Mouse (Mus musculus): ENCODE measurements around the gene Prss53. TPM values are rescaled to one million over a fixed set of nuclear protein-coding genes. Genes with fewer than 3 reads are reported as not detected.

The Prss53 gene
- polyA plus RNA-seq, 1 experiment from 2014 or later, result 0.21 TPM

GRCm38 (mm10) chr7:127895442-127895841, 4.7 kb upstream of the Prss53 start, which contains the start of the genes Gm21974 and Vkorc1:
Gm21974 (minus strand) TSS chr7:127895454.
Vkorc1 (minus strand) TSS chr7:127895617.
- Histone ChIP-seq H3K27me3 (no peaks in the 10 kb centered on the region), H3K27ac (replicated peaks) (peak within 1 kb of the TSS; percentile 86), H3K4me2 (peak within 1 kb of the TSS; percentile 92), H3K4me3 (replicated peaks) (peak within 1 kb of the TSS; percentile 67), H3K36me3 (replicated peaks) (peaks cover 20% of the 10 kb centered on the region), H3K4me1 (replicated peaks) (peaks cover 58% of the 10 kb centered on the region), H3K9ac (peak within 1 kb of the TSS; percentile 65), H3K9me3 (replicated peaks) (no peaks in the 10 kb centered on the region)
- under 1% methylated on average over 26 of the region's 26 CpGs for WGBS (ENCODE audit: insufficient replicate concordance)
- ATAC-seq (ENCODE audit: insufficient read depth), result peak; percentile 95

DNA sequence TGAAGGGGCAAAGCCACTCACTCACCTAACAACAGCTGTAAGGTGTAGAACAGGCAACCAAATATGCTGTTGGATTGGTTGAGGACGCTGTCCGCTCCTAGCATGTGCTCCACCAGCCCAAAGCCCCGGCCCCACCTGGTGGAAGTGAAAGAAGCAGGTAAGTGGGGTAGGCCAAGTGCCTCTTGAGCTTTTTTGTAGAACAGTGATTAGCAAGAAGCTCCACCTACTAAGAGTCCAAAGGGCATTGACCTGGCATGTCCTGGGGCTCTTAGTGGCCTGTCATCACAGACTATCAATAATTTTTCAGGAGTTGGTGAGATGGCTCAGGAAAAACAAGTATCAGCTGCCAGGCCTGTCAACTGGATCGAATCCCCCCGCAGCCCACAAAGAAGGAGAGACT, 3.7 kb upstream of the Prss53 start:
- Histone ChIP-seq H3K9me3 (replicated peaks) (no peaks in the 10 kb centered on the region), H3K36me3 (replicated peaks) (peaks cover 30% of the 10 kb centered on the region), H3K4me2 (peak overlapping the region; percentile 92), H3K4me1 (replicated peaks) (peaks cover 48% of the 10 kb centered on the region), H3K9ac (peak overlapping the region; percentile 65; the same call in 1 of the 2 replicates), H3K27ac (replicated peaks) (peak overlapping the region; percentile 86), H3K4me3 (replicated peaks) (peak overlapping the region; percentile 67), H3K27me3 (no peaks in the 10 kb centered on the region)
- WGBS (ENCODE audit: insufficient replicate concordance), result 77% methylated on average over 5 of the region's 5 CpGs
- no peak for ATAC-seq (ENCODE audit: insufficient read depth)

GRCm38 (mm10) chr7:127888821-127889220, 1.9 kb downstream of the Prss53 start:
- no peak for ATAC-seq (ENCODE audit: insufficient read depth)
- 50% methylated on average over 3 of the region's 3 CpGs for WGBS (ENCODE audit: insufficient replicate concordance)
- Histone ChIP-seq H3K36me3 (replicated peaks) (peaks cover 83% of the 10 kb centered on the region), H3K4me1 (replicated peaks) (peaks cover 11% of the 10 kb centered on the region; the same call in 1 of the 2 replicates), H3K27me3 (no peaks in the 10 kb centered on the region), H3K9me3 (replicated peaks) (no peaks in the 10 kb centered on the region), H3K9ac (no peak overlapping the region), H3K4me2 (no peak overlapping the region), H3K27ac (replicated peaks) (no peak overlapping the region), H3K4me3 (replicated peaks) (no peak overlapping the region)

DNA sequence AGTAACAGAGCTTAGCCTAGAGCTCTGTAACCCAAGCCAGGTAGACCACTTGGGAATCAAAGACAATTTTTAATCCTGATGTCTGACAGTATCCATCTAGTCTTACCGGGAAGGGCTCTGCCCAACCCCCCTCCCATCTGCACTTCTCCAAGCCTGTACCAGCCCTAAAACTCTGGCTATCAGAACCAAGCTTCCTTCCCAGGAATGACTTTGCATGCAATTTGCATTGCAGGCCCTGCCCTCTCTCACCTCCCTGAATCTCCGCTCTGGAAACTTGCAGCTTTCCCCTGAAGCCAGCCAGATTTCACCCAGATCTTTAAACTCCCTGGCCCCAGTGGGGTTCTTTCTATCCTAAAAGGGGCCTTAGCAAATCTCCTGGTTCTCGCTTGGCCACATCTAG, 3.0 kb downstream of the Prss53 start:
- H3K9me3 ChIP-seq (replicated peaks), result no peaks in the 10 kb centered on the region
- H3K27me3 ChIP-seq, result no peaks in the 10 kb centered on the region
- H3K4me2 ChIP-seq, result no peak overlapping the region
- peaks cover 83% of the 10 kb centered on the region for H3K36me3 ChIP-seq (replicated peaks)
- no peak overlapping the region for H3K4me3 ChIP-seq (replicated peaks)
- WGBS (ENCODE audit: insufficient replicate concordance), result 76% methylated on average over 3 of the region's 3 CpGs
- no peak overlapping the region for H3K9ac ChIP-seq
- H3K4me1 ChIP-seq (replicated peaks), result peaks cover 14% of the 10 kb centered on the region; the same call in 1 of the 2 replicates
- H3K27ac ChIP-seq (replicated peaks), result no peak overlapping the region
- ATAC-seq (ENCODE audit: insufficient read depth), result no peak

DNA sequence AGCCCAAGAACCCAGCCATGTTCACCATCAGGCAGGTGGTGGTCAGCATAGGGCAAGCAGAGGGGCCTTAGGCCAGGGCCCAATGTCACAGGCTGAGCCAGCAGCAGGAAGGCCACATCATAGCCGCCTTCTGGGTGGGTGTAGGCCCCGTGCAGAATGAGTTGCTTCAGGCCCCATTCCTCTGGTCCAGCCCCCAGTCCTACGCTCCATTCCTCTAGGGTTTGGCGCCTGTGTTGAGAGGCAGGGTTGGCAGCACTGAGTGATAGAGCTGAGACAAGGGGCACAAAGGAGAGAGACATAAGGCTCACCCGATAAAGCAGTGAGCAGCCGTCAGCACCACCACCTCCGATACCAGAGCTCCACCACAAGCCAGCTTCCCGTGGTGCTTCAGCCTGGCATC, 3.6 kb downstream of the Prss53 start:
- peaks cover 83% of the 10 kb centered on the region for H3K36me3 ChIP-seq (replicated peaks)

GRCm38 (mm10) chr7:127886551-127886950, 4.2 kb downstream of the Prss53 start:
- peaks cover 14% of the 10 kb centered on the region; the same call in 1 of the 2 replicates for H3K4me1 ChIP-seq (replicated peaks)
- no peak overlapping the region for H3K27ac ChIP-seq (replicated peaks)
- peaks cover 88% of the 10 kb centered on the region for H3K36me3 ChIP-seq (replicated peaks)
- 81% methylated on average over 6 of the region's 6 CpGs for WGBS (ENCODE audit: insufficient replicate concordance)
- no peak overlapping the region for H3K4me2 ChIP-seq
- 0 out of 2 replicates have a peak, but pooled peaks cover 6% of the 10 kb centered on the region for H3K9me3 ChIP-seq (replicated peaks)
- ATAC-seq (ENCODE audit: insufficient read depth), result no peak
- H3K9ac ChIP-seq, result no peak overlapping the region
- H3K27me3 ChIP-seq, result no peaks in the 10 kb centered on the region
- H3K4me3 ChIP-seq (replicated peaks), result no peak overlapping the region

More for the DNA sequence above, 3.6 kb downstream of the Prss53 start:
- Histone ChIP-seq H3K9me3 (replicated peaks) (0 out of 2 replicates have a peak, but pooled peaks cover 3% of the 10 kb centered on the region), H3K4me3 (replicated peaks) (no peak overlapping the region), H3K9ac (no peak overlapping the region), H3K27me3 (no peaks in the 10 kb centered on the region), H3K4me2 (no peak overlapping the region), H3K27ac (replicated peaks) (no peak overlapping the region), H3K4me1 (replicated peaks) (peaks cover 14% of the 10 kb centered on the region; the same call in 1 of the 2 replicates)
- 81% methylated on average over 8 of the region's 8 CpGs for WGBS (ENCODE audit: insufficient replicate concordance)
- ATAC-seq (ENCODE audit: insufficient read depth), result no peak

GRCm38 (mm10) chr7:127885951-127886350, 4.8 kb downstream of the Prss53 start:
- ATAC-seq (ENCODE audit: insufficient read depth), result no peak

DNA sequence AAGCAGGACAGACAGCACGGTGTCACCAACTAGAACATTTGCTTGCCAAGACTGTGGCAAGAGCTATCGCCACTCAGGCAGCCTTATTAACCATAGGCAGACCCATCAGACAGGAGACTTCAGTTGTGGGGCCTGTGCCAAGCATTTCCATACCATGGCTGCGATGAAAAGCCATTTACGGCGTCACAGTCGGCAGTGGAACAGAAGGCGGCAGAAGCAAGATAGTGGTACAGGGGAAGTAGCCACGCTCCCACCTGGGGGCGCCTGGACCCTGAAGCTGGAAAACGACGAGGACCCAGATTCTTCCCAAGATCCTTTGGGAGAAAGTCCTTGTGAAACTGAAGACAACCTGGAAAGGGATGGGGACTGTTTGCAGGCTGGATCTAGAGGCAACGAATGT, 10.3 kb downstream of the Prss53 start:
- WGBS (ENCODE audit: insufficient replicate concordance), result 85% methylated on average over 12 of the region's 12 CpGs
- Histone ChIP-seq H3K27ac (replicated peaks) (no peak overlapping the region), H3K4me1 (replicated peaks) (peaks cover 25% of the 10 kb centered on the region), H3K9ac (no peak overlapping the region), H3K36me3 (replicated peaks) (peaks cover 78% of the 10 kb centered on the region), H3K4me2 (no peak overlapping the region), H3K9me3 (replicated peaks) (peaks cover 33% of the 10 kb centered on the region), H3K27me3 (no peaks in the 10 kb centered on the region), H3K4me3 (replicated peaks) (no peak overlapping the region)
- ATAC-seq (ENCODE audit: insufficient read depth), result no peak

More at GRCm38 (mm10) chr7:127885951-127886350, 4.8 kb downstream of the Prss53 start:
- Histone ChIP-seq H3K36me3 (replicated peaks) (peaks cover 94% of the 10 kb centered on the region), H3K9ac (no peak overlapping the region), H3K4me2 (no peak overlapping the region), H3K4me3 (replicated peaks) (no peak overlapping the region), H3K9me3 (replicated peaks) (peaks cover 10% of the 10 kb centered on the region; the same call in 1 of the 2 replicates), H3K27ac (replicated peaks) (no peak overlapping the region), H3K4me1 (replicated peaks) (peaks cover 14% of the 10 kb centered on the region; the same call in 1 of the 2 replicates), H3K27me3 (no peaks in the 10 kb centered on the region)
- 40% methylated on average over 6 of the region's 6 CpGs for WGBS (ENCODE audit: insufficient replicate concordance)

- WGBS (ENCODE audit: insufficient replicate concordance), result 91% methylated on average over 9 of the region's 9 CpGs
- peaks cover 33% of the 10 kb centered on the region for H3K9me3 ChIP-seq (replicated peaks)
- ATAC-seq (ENCODE audit: insufficient read depth), result no peak
Measured at GRCm38 (mm10) chr7:127879301-127879700, 11.5 kb downstream of the Prss53 start.

DNA sequence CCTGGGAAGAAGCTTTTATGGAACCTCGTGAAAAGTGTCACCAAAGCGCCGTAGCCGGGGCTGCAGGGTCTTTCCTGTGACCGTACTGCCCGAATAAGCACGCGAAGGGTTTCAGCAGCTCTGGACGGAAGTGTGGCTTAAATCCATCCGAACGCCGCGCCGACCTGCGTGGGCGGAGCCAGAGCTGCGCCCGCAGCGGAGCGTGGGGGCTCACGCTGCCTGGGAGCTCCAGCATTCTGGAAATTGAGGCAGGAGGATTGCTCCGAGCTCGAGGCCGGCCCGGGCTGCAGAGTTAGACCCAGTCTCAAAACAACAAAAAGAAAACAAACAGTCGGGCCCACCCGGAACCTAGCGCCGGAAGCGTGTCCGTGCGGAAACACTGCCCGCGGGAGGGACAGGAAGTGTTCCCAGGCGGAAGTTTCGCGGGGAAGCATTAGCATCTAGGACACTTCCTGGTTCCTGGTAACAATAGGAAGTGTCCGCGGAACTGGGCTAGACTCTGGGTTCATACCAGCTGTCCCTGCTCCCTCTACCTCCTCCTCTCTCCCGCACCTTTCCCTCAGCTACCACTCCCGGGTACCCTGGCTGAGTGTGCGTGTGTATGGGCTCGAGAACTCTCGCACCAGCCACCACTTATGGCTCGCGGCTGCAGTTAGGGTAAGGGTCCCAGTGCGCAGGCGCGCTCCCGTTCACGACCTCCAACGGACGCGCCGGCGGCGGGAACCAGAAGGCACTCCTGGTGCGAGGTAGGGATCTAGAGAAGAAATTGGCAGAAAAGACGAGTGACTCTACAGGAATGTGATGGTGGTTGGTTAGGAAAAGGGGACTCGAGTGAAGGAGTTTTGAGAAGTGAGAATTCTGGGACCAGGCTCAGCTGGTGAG, 14.1 kb downstream of the Prss53 start, which contains the start of gene Zfp668:
Gene Zfp668, minus strand, starts transcription at position 362 of the 882 bp plus-strand sequence.
- no peaks in the 10 kb centered on the region for H3K27me3 ChIP-seq
- peak within 1 kb of the TSS; percentile 82 for H3K4me3 ChIP-seq (replicated peaks)
- H3K4me2 ChIP-seq, result peak within 1 kb of the TSS; percentile 80
- ATAC-seq (ENCODE audit: insufficient read depth), result peak; percentile 75
- H3K36me3 ChIP-seq (replicated peaks), result peaks cover 51% of the 10 kb centered on the region
- peak within 1 kb of the TSS; percentile 92 for H3K27ac ChIP-seq (replicated peaks)
- peaks cover 36% of the 10 kb centered on the region for H3K4me1 ChIP-seq (replicated peaks)
- peaks cover 28% of the 10 kb centered on the region for H3K9me3 ChIP-seq (replicated peaks)
- under 1% methylated on average over 60 of the region's 60 CpGs for WGBS (ENCODE audit: insufficient replicate concordance)
- H3K9ac ChIP-seq, result peak within 1 kb of the TSS; percentile 88

More at GRCm38 (mm10) chr7:127879301-127879700, 11.5 kb downstream of the Prss53 start:
- no peak overlapping the region for H3K9ac ChIP-seq
- no peaks in the 10 kb centered on the region for H3K27me3 ChIP-seq
- H3K27ac ChIP-seq (replicated peaks), result no peak overlapping the region
- no peak overlapping the region for H3K4me3 ChIP-seq (replicated peaks)
- H3K4me2 ChIP-seq, result no peak overlapping the region
- peaks cover 32% of the 10 kb centered on the region for H3K4me1 ChIP-seq (replicated peaks)
- peaks cover 68% of the 10 kb centered on the region for H3K36me3 ChIP-seq (replicated peaks)

GRCm38 (mm10) chr7:127876041-127876466, 14.7 kb downstream of the Prss53 start, which contains the start of gene Zfp646:
Zfp646 (plus strand) TSS chr7:127876221.
- WGBS (ENCODE audit: insufficient replicate concordance), result 0% methylated on average over 41 of the region's 41 CpGs
- peak within 1 kb of the TSS; percentile 82 for H3K4me3 ChIP-seq (replicated peaks)
- H3K4me2 ChIP-seq, result peak within 1 kb of the TSS; percentile 80
- peak within 1 kb of the TSS; percentile 92 for H3K27ac ChIP-seq (replicated peaks)
- peak within 1 kb of the TSS; percentile 88 for H3K9ac ChIP-seq
- peaks cover 44% of the 10 kb centered on the region for H3K36me3 ChIP-seq (replicated peaks)
- peaks cover 38% of the 10 kb centered on the region for H3K4me1 ChIP-seq (replicated peaks)
- peaks cover 24% of the 10 kb centered on the region for H3K9me3 ChIP-seq (replicated peaks)
- peak; percentile 86 for ATAC-seq (ENCODE audit: insufficient read depth)
- no peaks in the 10 kb centered on the region for H3K27me3 ChIP-seq

Measured in liver, embryonic 15.5 days (tissue).